Mouse (Mus musculus): Measurements from ENCODE around the gene Nim1k. TPM values are rescaled to one million over a fixed set of nuclear protein-coding genes. Genes with fewer than 3 reads are reported as not detected.

The Nim1k gene
- total RNA-seq (2017): 0.23 and 0.37 TPM in 2 replicates

GRCm38 (mm10) chr13:119755681-119756471 is at the start of gene Nim1k:
Gene Nim1k (minus strand): TSS chr13:119755882.
- peak; percentile 57 for ATAC-seq (ENCODE audit: extremely low read depth, insufficient number of reproducible peaks, low FRiP score, poor library complexity, severe bottlenecking)

GRCm38 (mm10) chr13:119797656-119798055 is 42.0 kb upstream of the Nim1k start:
- ATAC-seq (ENCODE audit: extremely low read depth, insufficient number of reproducible peaks, low FRiP score, poor library complexity, severe bottlenecking): no peak

GRCm38 (mm10) chr13:119792791-119793404 is 37.2 kb upstream of the Nim1k start:
- ATAC-seq (ENCODE audit: extremely low read depth, insufficient number of reproducible peaks, low FRiP score, poor library complexity, severe bottlenecking): no peak

- ATAC-seq (ENCODE audit: extremely low read depth, insufficient number of reproducible peaks, low FRiP score, poor library complexity, severe bottlenecking): no peak
These were observed 36.0 kb upstream of the Nim1k start for GRCm38 (mm10) chr13:119791580-119792135.

GRCm38 (mm10) chr13:119790761-119791579 is 35.3 kb upstream of the Nim1k start, which contains the start of gene Zfp131:
Gene Zfp131 (minus strand): TSS chr13:119790889.
- ATAC-seq (ENCODE audit: extremely low read depth, insufficient number of reproducible peaks, low FRiP score, poor library complexity, severe bottlenecking): peak; percentile 96

GRCm38 (mm10) chr13:119789851-119790717 is 34.4 kb upstream of the Nim1k start:
- no peak for ATAC-seq (ENCODE audit: extremely low read depth, insufficient number of reproducible peaks, low FRiP score, poor library complexity, severe bottlenecking)

- ATAC-seq (ENCODE audit: extremely low read depth, insufficient number of reproducible peaks, low FRiP score, poor library complexity, severe bottlenecking): no peak
These were observed 27.9 kb upstream of the Nim1k start for GRCm38 (mm10) chr13:119783581-119783980.

GRCm38 (mm10) chr13:119768541-119768940 is 12.9 kb upstream of the Nim1k start:
- ATAC-seq (ENCODE audit: extremely low read depth, insufficient number of reproducible peaks, low FRiP score, poor library complexity, severe bottlenecking): no peak

- ATAC-seq (ENCODE audit: extremely low read depth, insufficient number of reproducible peaks, low FRiP score, poor library complexity, severe bottlenecking): no peak
These were observed 10.8 kb upstream of the Nim1k start for GRCm38 (mm10) chr13:119766480-119766879.

GRCm38 (mm10) chr13:119756831-119757230 is 1.1 kb upstream of the Nim1k start:
- ATAC-seq (ENCODE audit: extremely low read depth, insufficient number of reproducible peaks, low FRiP score, poor library complexity, severe bottlenecking): no peak

- peak; percentile 25 for ATAC-seq (ENCODE audit: extremely low read depth, insufficient number of reproducible peaks, low FRiP score, poor library complexity, severe bottlenecking)
These were observed 538 bp downstream of the Nim1k start for GRCm38 (mm10) chr13:119755141-119755547.

- ATAC-seq (ENCODE audit: extremely low read depth, insufficient number of reproducible peaks, low FRiP score, poor library complexity, severe bottlenecking): no peak
These were observed 1.1 kb downstream of the Nim1k start for GRCm38 (mm10) chr13:119754635-119755020.

GRCm38 (mm10) chr13:119753859-119754634 is 1.6 kb downstream of the Nim1k start:
- no peak for ATAC-seq (ENCODE audit: extremely low read depth, insufficient number of reproducible peaks, low FRiP score, poor library complexity, severe bottlenecking)

GRCm38 (mm10) chr13:119746930-119747329 is 8.8 kb downstream of the Nim1k start:
- no peak for ATAC-seq (ENCODE audit: extremely low read depth, insufficient number of reproducible peaks, low FRiP score, poor library complexity, severe bottlenecking)

GRCm38 (mm10) chr13:119743470-119743869 is 12.2 kb downstream of the Nim1k start:
- no peak for ATAC-seq (ENCODE audit: extremely low read depth, insufficient number of reproducible peaks, low FRiP score, poor library complexity, severe bottlenecking)

- no peak for ATAC-seq (ENCODE audit: extremely low read depth, insufficient number of reproducible peaks, low FRiP score, poor library complexity, severe bottlenecking)
These were observed 12.8 kb downstream of the Nim1k start for GRCm38 (mm10) chr13:119742711-119743415.
